Mouse (Mus musculus) myocyte (in vitro differentiated cells): Measurements from ENCODE around the gene Disc1. TPM values are rescaled to one million over a fixed set of nuclear protein-coding genes. Genes with fewer than 3 reads are reported as not detected.
A peak's percentile ranks its signal among the peaks of the same experiment; 100 is the strongest.

Experiments
- H3K27me3 ChIP-seq: one replicate; pipeline ENCODE4 v1.6.1; 2011; ENCODE audit not compliant: control insufficient read depth, insufficient read depth, insufficient read length
- H3K36me3 ChIP-seq: one replicate; pipeline ENCODE4 v1.6.1; 2011; ENCODE audit not compliant: control insufficient read depth, insufficient read depth
- H3K4me2 ChIP-seq: one replicate; pipeline ENCODE4 v1.6.1; 2011; ENCODE audit warnings: low read depth, control low read depth
- H3K4me3 ChIP-seq: one replicate; pipeline ENCODE4 v1.5.1; 2011; ENCODE audit warnings: mild to moderate bottlenecking, control low read depth, moderate library complexity
- H3K79me2 ChIP-seq: one replicate; pipeline ENCODE4 v1.6.1; 2011; ENCODE audit not compliant: control insufficient read depth, insufficient read depth
- H3ac ChIP-seq: one replicate; pipeline ENCODE4 v1.6.1; 2011; ENCODE audit not compliant: control insufficient read depth, insufficient read length
- CEBPB ChIP-seq: IDR thresholded peaks from 2 replicates; pipeline ENCODE4 v1.6.1; 2011; ENCODE audit warnings: mild to moderate bottlenecking, moderate library complexity; ENCODE audit not compliant: poor library complexity, insufficient read depth, severe bottlenecking
- E2F4 ChIP-seq: IDR thresholded peaks from one replicate; pipeline ENCODE4 v1.6.1; 2011; ENCODE audit warnings: mild to moderate bottlenecking, control low read depth, moderate library complexity; ENCODE audit not compliant: insufficient read depth
- MAX ChIP-seq: IDR thresholded peaks from one replicate; pipeline ENCODE4 v1.6.1; 2011; ENCODE audit warnings: low read depth, mild to moderate bottlenecking, control low read depth
- MYOD1 ChIP-seq, 3 experiments: IDR thresholded peaks; one replicate each; pipeline ENCODE4 v1.6.1; 2011; ENCODE audit warnings: control low read depth in 2 of 3, low read depth in 2 of 3, mild to moderate bottlenecking in 2 of 3, moderate library complexity in 1 of 3; ENCODE audit not compliant: insufficient read length in 2 of 3, control insufficient read depth in 1 of 3
- MYOG ChIP-seq, 3 experiments: IDR thresholded peaks; one replicate each; pipeline ENCODE4 v1.6.1; 2011; ENCODE audit warnings: control low read depth in 2 of 3, low read depth in 2 of 3, mild to moderate bottlenecking in 2 of 3; ENCODE audit not compliant: insufficient read length in 2 of 3, control insufficient read depth in 1 of 3, insufficient read depth in 1 of 3
- POLR2A ChIP-seq: IDR thresholded peaks from one replicate; pipeline ENCODE4 v1.6.1; 2011; ENCODE audit warnings: low read depth, mild to moderate bottlenecking, control low read depth, moderate library complexity; ENCODE audit not compliant: insufficient read length
- POLR2AphosphoS2 ChIP-seq: IDR thresholded peaks from one replicate; pipeline ENCODE4 v1.6.1; 2011; ENCODE audit warnings: low read depth, control low read depth; ENCODE audit not compliant: insufficient read length
- REST ChIP-seq: IDR thresholded peaks from one replicate; pipeline ENCODE4 v1.6.1; 2011; ENCODE audit warnings: mild to moderate bottlenecking, control low read depth, moderate library complexity; ENCODE audit not compliant: insufficient read depth, insufficient read length
- SRF ChIP-seq: IDR thresholded peaks from one replicate; pipeline ENCODE4 v1.6.1; 2011; ENCODE audit warnings: low read depth; ENCODE audit not compliant: control insufficient read depth, insufficient read length
- TCF12 ChIP-seq: IDR thresholded peaks from one replicate; pipeline ENCODE4 v1.6.1; 2011; ENCODE audit warnings: mild to moderate bottlenecking, control low read depth; ENCODE audit not compliant: poor library complexity, insufficient read depth, severe bottlenecking
- TCF3 ChIP-seq: IDR thresholded peaks from one replicate; pipeline ENCODE4 v1.6.1; 2011; ENCODE audit warnings: low read depth, control low read depth; ENCODE audit not compliant: insufficient read length
- USF1 ChIP-seq: IDR thresholded peaks from one replicate; pipeline ENCODE4 v1.6.1; 2011; ENCODE audit warnings: low read depth, mild to moderate bottlenecking, control low read depth, moderate library complexity
- polyA plus RNA-seq: library from polyadenylated mRNA; unstranded; fragments of >200 nt; fragmentation: generic; extraction: Trizol; gene quantifications from one replicate; pipeline ENCODE4 v1.2.1, GENCODE M21; 2012; ENCODE audit warnings: missing spikeins

The Disc1 gene
- polyA plus RNA-seq, 1 experiment: 0.06 TPM

DNA sequence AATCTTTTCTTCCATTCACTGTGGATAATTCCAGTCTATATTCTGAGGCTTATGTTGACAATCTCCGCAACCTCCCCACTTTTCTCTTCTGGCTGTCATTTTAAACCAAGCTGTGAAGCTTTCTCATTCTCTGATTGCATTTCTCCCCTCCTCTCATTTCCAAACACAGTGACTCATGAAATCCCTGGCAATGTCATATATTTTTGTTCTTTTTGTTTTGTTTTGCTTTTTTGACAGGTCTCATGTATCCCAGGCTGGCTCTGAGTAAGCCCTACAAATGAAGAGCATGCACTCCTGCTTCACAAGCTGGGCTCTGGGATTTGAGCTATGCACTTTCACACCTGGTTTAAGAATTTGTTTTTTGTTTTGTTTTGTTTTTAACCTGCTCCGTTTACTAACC is 225.2 kb downstream of the Disc1 start:
- H3K27me3 ChIP-seq: no peaks in the 10 kb centered on the region
- H3K4me3 ChIP-seq: no peak overlapping the region
- TF ChIP-seq POLR2AphosphoS2 (no peak), MAX (no peak)
- no peaks in the 10 kb centered on the region for H3K79me2 ChIP-seq
- no peaks in the 10 kb centered on the region for H3K36me3 ChIP-seq
- no peak overlapping the region for H3ac ChIP-seq
- H3K4me2 ChIP-seq: peak overlapping the region; percentile 39

GRCm38 (mm10) chr8:125279892-125280291 is 225.9 kb downstream of the Disc1 start:
- no peak for TF ChIP-seq USF1
- TF ChIP-seq E2F4: no peak
- no peak for TF ChIP-seq MYOD1 (IDR thresholded peaks at IDR 0.05; ENCODE audit: control insufficient read depth in 1 of 3, insufficient read length in 2 of 3, low read depth in 2 of 3)
- no peak for TF ChIP-seq SRF
- no peak for TF ChIP-seq MAX
- no peak for TF ChIP-seq CEBPB
- no peak for TF ChIP-seq TCF3
- TF ChIP-seq MYOG (IDR thresholded peaks at IDR 0.05; ENCODE audit: control insufficient read depth in 1 of 3, insufficient read depth in 1 of 3, insufficient read length in 2 of 3, low read depth in 2 of 3): no peak
- TF ChIP-seq POLR2AphosphoS2: no peak
- TF ChIP-seq TCF12: no peak
- no peak overlapping the region for H3ac ChIP-seq
- no peaks in the 10 kb centered on the region for H3K79me2 ChIP-seq
- H3K36me3 ChIP-seq: no peaks in the 10 kb centered on the region
- no peak overlapping the region for H3K4me2 ChIP-seq
- no peak overlapping the region for H3K4me3 ChIP-seq
- no peaks in the 10 kb centered on the region for H3K27me3 ChIP-seq

- Histone ChIP-seq H3ac (no peak overlapping the region), H3K79me2 (no peaks in the 10 kb centered on the region), H3K4me3 (no peak overlapping the region), H3K27me3 (no peaks in the 10 kb centered on the region), H3K36me3 (no peaks in the 10 kb centered on the region), H3K4me2 (no peak overlapping the region)
- TF ChIP-seq MYOG (IDR thresholded peaks at IDR 0.05; ENCODE audit: control insufficient read depth in 1 of 3, insufficient read depth in 1 of 3, insufficient read length in 2 of 3, low read depth in 2 of 3): peak in 1 of 3 experiments; percentile 36
- TF ChIP-seq SRF: no peak
- no peak for TF ChIP-seq POLR2A
- no peak for TF ChIP-seq USF1
- peak in 1 of 3 experiments; percentile 13 for TF ChIP-seq MYOD1 (IDR thresholded peaks at IDR 0.05; ENCODE audit: control insufficient read depth in 1 of 3, insufficient read length in 2 of 3, low read depth in 2 of 3)
Observed at GRCm38 (mm10) chr8:125282531-125282930, 228.5 kb downstream of the Disc1 start.

DNA sequence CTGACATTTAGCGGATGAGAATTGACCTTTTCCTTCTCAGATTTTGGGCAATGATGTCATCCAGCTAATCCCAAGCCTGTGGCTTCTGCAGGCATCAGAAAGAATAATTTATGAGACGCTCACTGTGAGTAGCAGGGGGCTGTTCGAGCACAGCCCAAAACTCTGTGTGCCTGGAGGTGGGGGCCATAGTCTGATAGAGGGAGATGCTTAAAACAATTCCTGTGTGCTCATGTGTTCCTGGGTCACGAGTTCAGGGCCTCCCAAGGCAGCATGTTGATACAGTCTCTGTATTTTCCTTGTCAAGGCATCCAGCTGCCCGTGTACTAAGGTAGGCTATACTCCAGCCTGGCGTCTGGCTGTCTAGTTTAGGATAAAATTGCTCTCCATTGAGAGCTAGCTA is 229.5 kb downstream of the Disc1 start:
- Histone ChIP-seq H3K4me2 (no peak overlapping the region), H3K4me3 (no peak overlapping the region), H3K36me3 (no peaks in the 10 kb centered on the region), H3ac (no peak overlapping the region), H3K27me3 (no peaks in the 10 kb centered on the region), H3K79me2 (no peaks in the 10 kb centered on the region)
- TF ChIP-seq USF1 (no peak), POLR2AphosphoS2 (no peak), TCF12 (no peak), TCF3 (no peak), MYOD1 (IDR thresholded peaks at IDR 0.05; ENCODE audit: control insufficient read depth in 1 of 3, insufficient read length in 2 of 3, low read depth in 2 of 3) (no peak), MAX (no peak), SRF (no peak), POLR2A (no peak), E2F4 (no peak), REST (no peak), MYOG (IDR thresholded peaks at IDR 0.05; ENCODE audit: control insufficient read depth in 1 of 3, insufficient read depth in 1 of 3, insufficient read length in 2 of 3, low read depth in 2 of 3) (no peak), CEBPB (no peak)

DNA sequence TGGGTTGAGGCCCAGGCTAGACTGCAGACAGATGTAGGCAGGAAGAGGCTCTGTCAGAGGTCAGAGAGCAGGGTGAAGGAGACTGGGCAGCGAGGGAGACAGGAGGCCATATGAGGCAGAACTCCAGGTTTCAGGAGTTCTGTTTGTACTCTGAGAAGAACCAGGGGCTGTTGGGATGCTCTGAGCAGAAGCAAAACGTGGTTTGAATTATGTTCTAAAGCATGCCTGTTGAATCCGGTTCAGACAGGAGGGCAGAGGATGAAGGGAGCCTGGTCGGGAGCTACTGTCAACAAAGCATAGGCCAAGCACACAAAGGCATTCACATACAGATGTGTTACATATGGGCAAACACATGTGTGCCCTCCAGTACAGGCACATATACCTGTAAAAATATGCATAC is 230.9 kb downstream of the Disc1 start:
- no peak overlapping the region for H3K4me3 ChIP-seq
- no peak overlapping the region for H3K4me2 ChIP-seq
- H3K36me3 ChIP-seq: no peaks in the 10 kb centered on the region
- H3ac ChIP-seq: no peak overlapping the region
- H3K79me2 ChIP-seq: no peaks in the 10 kb centered on the region
- TF ChIP-seq USF1 (no peak), E2F4 (no peak), MYOD1 (IDR thresholded peaks at IDR 0.05; ENCODE audit: control insufficient read depth in 1 of 3, insufficient read length in 2 of 3, low read depth in 2 of 3) (no peak), MYOG (IDR thresholded peaks at IDR 0.05; ENCODE audit: control insufficient read depth in 1 of 3, insufficient read depth in 1 of 3, insufficient read length in 2 of 3, low read depth in 2 of 3) (no peak), SRF (no peak), TCF3 (no peak), POLR2AphosphoS2 (no peak)
- no peaks in the 10 kb centered on the region for H3K27me3 ChIP-seq
